Mouse (Mus musculus) megakaryocyte-erythroid progenitor cell, adult 5-6 weeks (primary cell): ENCODE measurements around the gene Tgfb2. TPM values are rescaled to one million over a fixed set of nuclear protein-coding genes. Genes with fewer than 3 reads are reported as not detected.

Experiments used
- ATAC-seq: replicated peaks from 2 replicates; pipeline ENCODE4 v1.8.0; 2016; ENCODE audit warnings: mild to moderate bottlenecking, inconsistent platforms; ENCODE audit not compliant: severe bottlenecking, poor library complexity, low FRiP score, low TSS enrichment
- total RNA-seq, 2 experiments: library from RNA; stranded (forward) in 1 of 2; stranded (reverse) in 1 of 2; fragments of 200-1000, 215-1000 nt in 1 of 2; fragments of >200 nt in 1 of 2; fragmentation: Nextera tagmentation in 1 of 2; gene quantifications; 2 replicates each; pipeline ENCODE4 v1.2.3; 2014 to 2017

The Tgfb2 gene
- total RNA-seq, 2 experiments from 2014 or later = 0.13 TPM; not detected in 1

- ATAC-seq = no peak
Measured at GRCm38 (mm10) chr1:186703256-186703979, 2.4 kb downstream of the Tgfb2 start.

- ATAC-seq = no peak
Measured at GRCm38 (mm10) chr1:186702391-186703255, 3.2 kb downstream of the Tgfb2 start.

GRCm38 (mm10) chr1:186701206-186701905, 4.4 kb downstream of the Tgfb2 start:
- no peak for ATAC-seq

GRCm38 (mm10) chr1:186700496-186700895, 5.3 kb downstream of the Tgfb2 start:
- no peak for ATAC-seq

- ATAC-seq = no peak
Measured at GRCm38 (mm10) chr1:186698583-186699338, 7.0 kb downstream of the Tgfb2 start.

GRCm38 (mm10) chr1:186696231-186696630, 9.6 kb downstream of the Tgfb2 start:
- no peak for ATAC-seq

GRCm38 (mm10) chr1:186695361-186695760, 10.4 kb downstream of the Tgfb2 start:
- no peak for ATAC-seq

GRCm38 (mm10) chr1:186692370-186692769, 13.4 kb downstream of the Tgfb2 start:
- no peak for ATAC-seq

GRCm38 (mm10) chr1:186691708-186692107, 14.1 kb downstream of the Tgfb2 start:
- ATAC-seq = no peak

GRCm38 (mm10) chr1:186684041-186684440, 21.7 kb downstream of the Tgfb2 start:
- ATAC-seq = no peak

GRCm38 (mm10) chr1:186682606-186683005, 23.2 kb downstream of the Tgfb2 start:
- ATAC-seq = no peak

GRCm38 (mm10) chr1:186677614-186678013, 28.2 kb downstream of the Tgfb2 start:
- no peak for ATAC-seq

- ATAC-seq = no peak
Measured at GRCm38 (mm10) chr1:186676199-186676598, 29.6 kb downstream of the Tgfb2 start.

- no peak for ATAC-seq
Measured at GRCm38 (mm10) chr1:186675263-186675662, 30.5 kb downstream of the Tgfb2 start.

- ATAC-seq = no peak
Measured at GRCm38 (mm10) chr1:186674621-186675020, 31.2 kb downstream of the Tgfb2 start.

GRCm38 (mm10) chr1:186673166-186673565, 32.6 kb downstream of the Tgfb2 start:
- ATAC-seq = no peak

- no peak for ATAC-seq
Measured at GRCm38 (mm10) chr1:186663412-186663811, 42.4 kb downstream of the Tgfb2 start.

GRCm38 (mm10) chr1:186662996-186663395, 42.8 kb downstream of the Tgfb2 start:
- ATAC-seq = no peak

- no peak for ATAC-seq
Measured at GRCm38 (mm10) chr1:186661206-186661921, 44.4 kb downstream of the Tgfb2 start.
